Mouse (Mus musculus) CD8-positive naive resting alpha-beta T cell, adult 2 months (primary cell): Measurements from ENCODE around the gene Nutm1.
"Not testable (repeated sequence)": the region's sequence is repeated elsewhere in the genome, so short reads cannot be mapped to it uniquely, and the experiment has no call there.

Experiments used
- DNase-seq, 2 experiments: peaks; one replicate each; pipeline ENCODE4 v3.0.0; 2022; ENCODE audit warnings: low read depth in 2 of 2, low spot score in 2 of 2

Gene Nutm1

DNA sequence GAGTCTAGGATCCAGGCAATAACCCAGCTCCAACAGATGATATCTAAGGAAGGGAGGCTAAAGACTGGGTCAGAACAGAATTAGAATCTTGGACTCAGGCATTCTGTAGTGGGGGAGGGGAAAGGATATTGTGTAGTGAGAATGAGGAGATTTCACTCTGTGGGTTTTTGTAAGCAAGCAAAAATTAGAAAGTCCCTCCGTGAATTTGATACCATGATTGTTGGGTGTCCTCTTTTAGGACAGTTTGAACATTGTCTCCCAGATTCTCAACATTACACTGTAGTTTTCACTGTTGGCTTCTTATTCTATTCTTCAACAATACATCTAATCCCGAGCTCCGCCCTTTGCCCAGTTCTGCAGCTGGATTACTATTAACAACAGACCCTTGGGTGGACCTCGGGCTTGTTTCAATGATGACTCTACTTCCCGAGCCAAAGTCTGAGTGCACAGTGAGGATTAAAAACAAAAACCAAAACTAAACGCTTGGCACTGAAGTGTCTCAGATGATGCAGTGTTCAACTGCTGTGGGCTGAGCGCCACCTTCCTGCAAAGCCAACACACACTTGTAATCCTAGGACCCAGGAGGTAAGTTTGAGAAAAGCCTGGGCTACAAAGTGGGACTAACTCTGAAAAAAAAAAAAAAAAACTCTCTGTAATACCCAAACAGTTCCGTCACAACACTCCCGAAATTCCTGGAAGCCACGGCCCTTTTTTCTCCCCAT, at the start of gene Nutm1:
Gene Nutm1 (minus strand): TSS at position 51 of the 722 bp plus-strand sequence.
- no peak for DNase-seq

DNA sequence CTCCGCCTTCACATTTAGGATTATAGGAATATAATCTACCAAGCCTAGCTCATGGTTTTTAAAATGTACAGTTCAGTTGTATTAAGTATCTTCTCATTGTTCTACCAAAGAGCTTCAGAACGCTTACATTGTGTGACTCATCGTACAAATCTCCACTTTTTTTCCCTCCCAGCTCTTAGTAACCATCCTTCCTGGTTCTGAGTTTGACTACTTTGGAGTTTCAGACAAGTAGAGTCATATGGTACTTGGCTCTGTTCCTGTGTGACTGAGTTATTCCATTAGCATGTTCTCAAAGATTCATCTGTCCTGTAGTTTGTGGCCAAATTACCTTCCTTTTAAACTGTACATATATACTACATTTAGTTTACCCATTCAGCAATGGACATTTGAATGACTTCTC, 49.6 kb upstream of the Nutm1 start:
- DNase-seq = no peak

DNA sequence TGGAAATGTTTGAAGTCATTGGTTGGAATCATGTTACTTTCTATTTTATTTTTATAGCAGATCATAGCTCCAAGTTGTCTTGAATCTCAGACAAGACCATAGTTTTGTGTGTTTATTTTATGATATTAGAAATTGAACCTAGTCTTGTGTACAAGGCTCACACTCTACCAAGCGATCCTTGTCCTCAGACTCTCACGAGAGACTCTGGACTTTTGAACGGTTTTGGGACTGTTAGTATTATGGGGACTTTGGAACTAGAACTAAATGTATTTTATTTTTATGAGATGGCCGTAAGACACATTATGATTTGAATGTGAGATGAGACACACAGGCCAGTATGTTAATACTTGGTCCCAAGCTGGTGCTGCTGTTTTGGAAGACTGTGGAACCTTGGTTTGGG, 39.1 kb upstream of the Nutm1 start:
- no peak for DNase-seq

DNA sequence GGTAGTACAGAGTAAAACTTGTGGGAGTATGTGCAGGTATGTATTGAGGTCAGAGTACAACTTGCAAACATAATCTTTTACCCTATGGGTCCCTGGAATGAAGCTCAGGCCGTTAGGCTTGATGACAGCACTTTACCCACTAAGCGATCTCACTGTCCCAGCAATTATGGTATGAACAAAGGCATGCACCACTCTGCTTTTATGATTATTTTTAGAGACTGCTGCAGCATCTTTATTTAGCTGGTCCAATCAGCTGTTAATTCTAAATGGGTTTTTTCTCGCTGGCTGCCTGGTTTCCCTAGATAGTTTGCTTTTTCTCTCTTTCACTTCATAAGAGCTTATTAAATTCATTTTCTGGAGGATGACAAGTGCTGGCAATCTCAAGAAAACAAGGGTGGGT, 37.1 kb upstream of the Nutm1 start:
- no peak for DNase-seq

DNA sequence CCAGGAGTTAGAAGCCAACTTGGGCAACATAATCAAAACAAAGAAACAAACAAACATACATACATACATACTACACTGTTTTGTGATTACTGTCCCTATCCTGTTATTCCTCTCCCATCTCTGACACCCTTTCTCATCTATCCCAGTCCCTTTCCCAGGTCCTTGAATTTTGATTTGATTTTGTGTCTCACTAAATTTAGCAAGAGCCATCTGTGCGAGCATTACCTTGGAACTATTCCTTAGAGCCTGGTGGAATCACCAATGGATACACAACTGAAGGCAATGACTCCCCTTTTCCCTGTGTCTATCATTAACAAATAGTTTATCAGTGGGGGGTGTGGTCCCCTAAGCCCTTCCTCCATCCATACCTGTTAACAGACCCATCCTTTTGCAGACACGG, 33.7 kb upstream of the Nutm1 start:
- no peak for DNase-seq

DNA sequence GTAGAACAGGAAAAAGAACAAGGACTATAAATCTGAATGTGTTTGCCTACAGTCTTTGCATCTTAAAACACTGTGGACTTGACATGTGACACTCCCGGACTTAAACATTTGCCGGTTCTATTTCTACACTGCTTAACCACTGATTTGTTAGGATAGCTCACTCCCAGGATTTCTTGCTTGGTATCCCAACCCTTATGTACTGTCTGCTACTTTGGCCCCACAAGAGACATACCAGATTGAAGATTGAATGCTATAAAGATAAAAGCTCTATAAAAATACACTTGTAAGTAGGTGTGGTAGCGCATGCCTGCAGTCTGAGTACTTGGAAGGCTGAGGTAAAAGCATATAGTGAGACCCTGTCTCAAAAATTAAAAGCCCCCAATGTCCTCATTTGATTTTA, 30.4 kb upstream of the Nutm1 start:
- DNase-seq = no peak

DNA sequence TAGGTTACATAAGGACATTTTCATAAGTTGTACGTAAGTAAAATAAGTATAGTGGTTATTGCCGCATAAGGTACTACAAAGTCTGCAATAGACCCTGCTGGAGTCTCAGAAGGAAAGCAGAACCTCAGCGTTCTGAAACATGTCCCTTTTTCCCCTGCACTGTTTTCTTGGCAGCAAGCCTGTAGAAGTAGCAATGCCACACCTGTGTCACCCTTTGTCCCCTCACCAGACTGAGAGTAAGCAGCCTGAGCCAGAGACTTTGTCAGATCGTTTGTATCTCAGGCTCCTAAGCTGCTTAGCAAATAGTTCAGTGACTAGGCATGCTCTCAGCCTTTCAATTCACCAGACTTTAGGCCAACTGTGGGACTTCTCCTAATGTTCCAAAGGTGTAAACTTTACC, 28.0 kb upstream of the Nutm1 start:
- no peak for DNase-seq

DNA sequence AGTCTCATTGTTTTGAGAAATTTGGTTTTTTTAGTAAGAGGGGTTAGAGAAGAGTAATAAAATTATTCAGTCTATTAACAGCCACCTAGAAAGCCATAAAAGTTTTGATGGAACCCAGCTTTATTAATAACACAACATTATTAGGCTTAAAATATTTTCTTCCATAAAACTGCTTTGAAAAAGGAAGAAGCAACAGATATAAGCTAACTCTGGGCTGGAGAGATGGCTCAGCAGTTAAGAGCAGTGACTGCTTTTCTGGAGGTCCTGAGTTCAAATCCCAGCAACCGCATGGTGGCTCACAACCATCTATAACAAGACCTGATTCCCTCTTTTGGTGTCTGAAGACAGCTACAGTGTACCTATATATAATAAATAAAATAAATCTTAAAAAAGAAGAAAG, 27.0 kb upstream of the Nutm1 start:
- DNase-seq = not testable (repeated sequence)

DNA sequence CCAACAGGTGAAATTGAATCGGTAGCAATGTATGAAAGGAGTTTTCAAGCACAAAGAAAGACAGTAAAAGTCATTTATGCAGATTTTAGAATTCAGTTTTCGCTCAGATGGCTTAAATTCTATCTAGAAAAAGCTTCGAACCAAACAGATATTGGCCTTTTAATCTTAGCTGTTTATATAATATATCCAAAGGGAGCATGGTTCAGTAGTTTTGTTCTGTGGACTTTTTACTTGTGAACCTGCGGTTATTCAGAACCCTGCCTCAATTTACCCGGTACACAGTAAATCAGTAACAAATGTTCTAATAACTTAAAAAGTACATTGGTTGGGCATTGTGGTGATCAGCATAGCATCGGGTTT, 25.9 kb upstream of the Nutm1 start:
- DNase-seq = no peak

DNA sequence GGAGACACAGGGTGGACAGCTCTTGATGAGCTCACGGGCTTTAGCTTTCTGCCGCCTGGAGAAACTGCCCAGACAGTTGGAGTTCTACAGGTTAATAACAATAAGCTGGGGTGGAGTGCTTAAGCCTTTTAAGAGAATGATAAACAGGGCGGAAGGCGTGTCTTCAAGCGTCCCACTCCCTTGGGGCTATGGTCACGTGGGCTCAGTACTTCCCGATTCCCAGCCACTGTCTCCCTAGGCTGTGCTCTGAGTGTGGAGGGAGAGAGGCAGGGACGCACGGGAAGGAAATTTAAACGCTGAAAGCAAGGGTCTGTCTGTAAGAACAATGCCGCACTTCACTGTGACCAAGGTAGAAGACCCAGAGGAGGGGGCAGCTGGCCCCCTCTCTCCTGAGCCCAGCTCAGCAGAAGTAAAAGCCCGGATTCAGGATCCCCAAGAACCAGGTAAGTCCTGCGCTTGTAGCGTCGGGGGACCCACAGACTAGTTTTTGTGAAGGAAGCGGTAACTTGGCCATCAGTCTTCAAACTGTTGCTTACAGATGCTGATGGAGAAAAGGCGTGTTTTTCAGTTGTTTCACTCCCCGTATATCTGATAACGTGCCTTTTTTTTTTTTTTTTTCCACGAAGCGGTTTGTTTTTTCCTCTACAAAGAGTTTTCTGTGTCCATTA, 25.4 kb upstream of the Nutm1 start:
- DNase-seq = no peak

DNA sequence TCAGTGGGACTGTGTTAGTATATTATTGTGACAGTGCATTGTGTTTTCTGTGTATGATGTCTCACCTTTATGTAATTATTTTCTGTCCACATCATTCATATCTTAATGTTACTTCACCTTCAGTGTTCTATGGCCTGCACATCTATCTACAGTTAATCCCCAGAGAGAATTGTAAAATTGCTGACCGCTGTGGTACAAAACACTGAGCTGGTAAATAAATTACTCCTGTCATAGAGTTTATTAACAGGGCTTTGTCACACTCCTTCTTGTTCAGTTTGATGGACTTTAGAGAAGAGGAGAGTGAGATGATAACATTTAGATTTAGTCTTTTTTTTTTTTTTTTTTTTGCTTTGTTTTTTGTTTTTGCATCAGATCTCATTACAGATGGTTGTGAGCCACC, 23.8 kb upstream of the Nutm1 start:
- DNase-seq = no peak

DNA sequence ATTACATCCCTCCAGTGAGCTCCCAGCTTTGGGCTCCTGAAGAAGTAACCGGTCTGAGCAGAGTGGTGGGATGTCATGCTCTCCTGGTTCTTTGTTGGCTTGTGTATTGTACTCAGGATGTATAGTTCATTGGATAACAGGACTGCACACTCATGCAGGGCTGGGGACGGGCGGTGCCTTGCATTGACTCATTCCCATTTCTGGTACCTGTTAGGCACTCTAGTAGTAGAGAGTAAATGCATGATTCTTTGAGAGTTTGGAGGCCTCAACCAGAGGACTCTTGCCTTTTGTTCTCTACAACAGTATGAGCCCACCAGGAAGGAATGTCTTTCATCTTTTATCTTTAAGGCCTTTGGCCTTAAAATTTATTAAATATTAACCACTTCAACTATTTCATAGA, 17.8 kb upstream of the Nutm1 start:
- DNase-seq = no peak

DNA sequence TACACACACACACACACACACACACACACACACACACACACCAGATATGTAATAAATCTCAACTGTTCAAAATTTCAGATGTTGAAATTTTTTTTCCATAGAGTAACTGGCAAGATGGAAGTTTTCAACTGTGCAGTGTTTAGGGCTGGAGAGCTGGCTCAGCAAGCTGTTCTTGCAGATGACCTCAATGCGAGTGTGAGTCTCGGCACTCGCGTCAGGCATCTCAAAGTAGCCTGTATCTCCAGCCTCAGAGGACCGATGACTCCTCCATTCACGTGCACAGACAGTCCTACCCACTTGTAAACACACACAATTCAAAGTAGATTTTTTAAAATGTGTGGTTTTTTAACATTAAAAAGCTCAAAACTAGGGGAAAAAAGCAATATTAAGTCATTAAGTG, 14.4 kb upstream of the Nutm1 start:
- no peak for DNase-seq

DNA sequence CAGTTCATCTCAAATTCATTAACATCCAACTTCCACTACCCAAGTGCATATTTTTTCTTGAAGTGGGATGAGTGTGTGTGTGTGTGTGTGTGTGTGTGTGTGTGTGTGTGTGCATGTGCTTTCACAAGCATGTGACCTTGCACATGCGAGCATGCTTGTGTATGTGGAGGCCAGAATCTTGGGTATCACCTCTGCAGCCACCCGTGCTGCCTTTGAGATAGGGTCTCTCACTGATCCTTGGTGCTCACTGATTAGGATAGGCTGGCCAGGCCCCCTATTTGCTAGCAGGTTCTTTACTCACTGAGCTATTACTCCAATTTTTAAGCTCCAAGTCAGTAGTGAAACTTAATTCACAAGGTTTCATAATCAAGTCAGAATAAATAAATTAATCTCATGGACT, 13.8 kb upstream of the Nutm1 start:
- DNase-seq = no peak

DNA sequence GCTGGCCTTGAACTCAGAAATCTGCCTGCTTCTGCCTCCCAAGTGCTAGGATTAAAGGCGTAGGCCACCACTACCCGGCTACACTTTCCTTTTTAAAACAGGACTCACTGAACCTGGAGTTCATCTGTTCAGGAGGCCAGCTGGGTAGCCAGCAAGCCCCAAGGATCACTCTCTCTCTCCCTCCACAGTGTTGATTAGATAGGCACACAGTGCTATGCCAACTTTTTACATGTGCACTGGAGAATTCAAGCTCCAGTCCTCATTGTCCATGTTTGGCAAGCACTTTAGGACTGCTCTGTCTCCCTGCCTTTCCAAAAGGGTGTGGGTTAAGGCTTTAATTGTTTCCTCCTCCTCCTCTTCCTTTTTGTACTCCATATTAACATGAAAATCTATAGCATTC, 10.9 kb upstream of the Nutm1 start:
- DNase-seq = no peak

DNA sequence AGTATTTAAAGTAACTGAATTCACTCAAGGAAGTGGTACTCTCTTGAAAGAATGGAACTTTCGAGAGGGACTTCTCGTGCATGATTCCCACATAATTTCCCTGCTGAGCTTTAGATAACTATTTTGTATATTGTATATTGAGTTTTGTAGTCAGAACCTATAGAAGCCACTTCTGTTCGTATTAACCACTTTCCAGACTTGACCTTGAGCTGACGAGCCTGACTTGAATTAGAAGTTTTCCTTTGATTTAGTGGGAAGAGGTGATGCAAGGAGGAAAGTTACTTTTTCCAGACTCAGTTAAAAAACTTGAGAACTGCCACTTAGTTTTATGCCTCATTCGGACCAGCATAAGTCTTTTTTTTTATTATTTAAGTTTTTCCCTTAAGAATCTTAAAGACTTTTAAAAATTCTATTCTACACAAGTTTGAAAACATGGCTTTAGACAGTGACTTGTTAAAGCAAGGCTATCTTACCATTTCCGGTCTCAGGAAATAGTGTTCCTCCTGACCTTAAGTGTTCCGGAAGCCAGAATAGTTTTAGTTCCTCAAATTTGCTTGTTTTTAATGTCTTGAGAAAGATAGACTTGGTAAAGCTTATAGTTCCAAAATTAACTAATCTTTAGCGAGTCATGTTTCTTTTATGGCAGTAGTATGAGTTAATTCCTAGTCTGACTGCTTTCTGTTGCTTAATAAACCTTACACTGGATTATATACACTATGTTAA, 8.6 kb upstream of the Nutm1 start:
- no peak for DNase-seq

DNA sequence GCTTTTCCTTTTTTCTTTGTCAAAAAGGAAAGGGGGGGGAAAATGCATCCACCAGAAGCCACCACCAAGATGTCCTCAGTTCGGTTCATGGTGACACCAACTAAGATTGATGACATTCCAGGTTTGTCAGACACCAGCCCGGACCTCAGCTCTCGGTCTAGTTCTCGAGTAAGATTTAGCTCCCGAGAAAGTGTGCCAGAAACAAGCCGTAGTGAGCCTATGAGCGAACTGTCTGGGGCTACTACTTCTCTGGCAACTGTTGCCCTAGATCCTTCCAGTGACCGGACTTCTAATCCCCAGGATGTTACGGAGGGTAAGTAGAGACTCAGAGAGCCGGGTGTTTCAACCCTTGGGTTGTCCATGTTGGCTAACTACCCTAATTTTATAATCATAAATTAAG, 7.7 kb upstream of the Nutm1 start:
- DNase-seq = no peak

DNA sequence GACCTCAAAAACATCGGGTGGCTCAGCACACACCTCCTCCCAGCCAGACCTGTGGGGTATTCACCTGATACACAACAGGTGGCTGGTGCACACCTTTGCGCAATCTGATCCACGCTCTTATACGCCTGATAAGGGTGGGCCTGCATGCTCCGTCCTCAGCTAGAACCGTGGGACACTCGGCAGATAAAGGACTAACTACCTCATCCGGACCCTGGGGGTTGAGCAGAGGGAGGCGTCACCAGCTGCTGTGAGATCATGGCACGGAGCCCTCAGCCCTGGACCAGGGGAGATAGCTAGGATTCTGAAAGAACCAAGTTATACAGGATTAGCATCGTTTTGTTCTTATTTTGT, 7.1 kb upstream of the Nutm1 start, which contains the start of gene Gm21985:
Gene Gm21985 (plus strand): TSS at position 73 of the 351 bp plus-strand sequence.
- no peak for DNase-seq

DNA sequence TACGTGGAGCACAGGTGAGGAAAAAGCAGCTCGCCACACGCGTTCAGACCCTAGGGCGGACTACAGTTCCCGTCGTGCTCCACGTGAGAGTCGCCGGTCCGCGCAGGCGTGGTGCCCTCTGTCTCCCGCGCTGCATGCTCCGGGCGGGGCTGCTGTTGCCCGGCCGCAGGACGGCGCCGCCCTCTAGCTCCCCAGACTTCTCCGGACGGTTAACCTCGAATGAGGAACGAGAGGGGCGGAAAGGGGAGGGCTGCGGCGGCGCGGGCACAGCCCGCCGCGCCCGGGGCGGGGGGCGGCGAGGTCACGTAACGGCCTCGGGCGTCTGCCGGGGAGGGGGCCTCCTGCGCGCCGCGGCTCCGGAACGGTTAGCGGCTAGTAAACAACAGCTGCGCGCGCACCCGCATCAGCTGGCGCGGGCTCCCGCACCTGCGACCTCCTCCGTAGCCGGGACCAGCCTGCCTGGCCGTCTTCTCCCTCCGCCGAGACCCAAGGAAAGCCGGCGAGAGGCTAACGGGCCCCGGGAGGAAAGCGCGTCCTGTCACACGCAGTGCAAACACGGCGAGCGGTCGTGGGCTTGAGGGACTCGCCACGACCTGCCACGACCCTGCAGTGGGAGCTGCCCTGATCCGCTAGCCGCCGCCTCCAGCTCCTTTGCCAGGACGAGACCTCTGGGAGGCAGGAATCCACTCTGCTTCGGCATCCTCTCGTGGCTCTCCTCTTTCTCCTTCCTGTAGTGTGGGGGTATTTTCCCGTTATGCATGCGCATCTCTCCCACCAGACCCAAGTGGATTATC, 6.6 kb upstream of the Nutm1 start, which contains the start of gene Slc12a6:
Gene Slc12a6 (plus strand): TSS at position 378 of the 794 bp plus-strand sequence.
- peak; percentile 84 to 85 for DNase-seq

DNA sequence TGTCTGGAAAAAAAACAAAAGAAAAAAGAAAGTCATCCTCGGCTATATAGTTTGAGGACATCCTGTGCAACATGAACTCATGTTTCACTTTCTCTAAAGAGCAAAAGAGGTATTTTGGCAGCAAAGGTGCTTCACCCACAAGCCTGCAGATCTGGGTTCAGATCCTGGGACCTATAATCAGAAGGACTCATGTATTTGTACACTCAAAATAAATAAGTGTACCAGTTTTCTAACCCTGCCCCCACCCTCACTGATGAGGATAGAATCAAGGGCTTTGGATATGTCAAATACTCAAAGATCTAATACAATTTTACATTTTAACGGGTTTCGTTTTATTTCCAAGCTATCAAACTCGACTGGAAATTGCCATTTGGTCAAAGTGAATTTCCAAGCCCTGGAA, 5.3 kb upstream of the Nutm1 start:
- DNase-seq = no peak

DNA sequence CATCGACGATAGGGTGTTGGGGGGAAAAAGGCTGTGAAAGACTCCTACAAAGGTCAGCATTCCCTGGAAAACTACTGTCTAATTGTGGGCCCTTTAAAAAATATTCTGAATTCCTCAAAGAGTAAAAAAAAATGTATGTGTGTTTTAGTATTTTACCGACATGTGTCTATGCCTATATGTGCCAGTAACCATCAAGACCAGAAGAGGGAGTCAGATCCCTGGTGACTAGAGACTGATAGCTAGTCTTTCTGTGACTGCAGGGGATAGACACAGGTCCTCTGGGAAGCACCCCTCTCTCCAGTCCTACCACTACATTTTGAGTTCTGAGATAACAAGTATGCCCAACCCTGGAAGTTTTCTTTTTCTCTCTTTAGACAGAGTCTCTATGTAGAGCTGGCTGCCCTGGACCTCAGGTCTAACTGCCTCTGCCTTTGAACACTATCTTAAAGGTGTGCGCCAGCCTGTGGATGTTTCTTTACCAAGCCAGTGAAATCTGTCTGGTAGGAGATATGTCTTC, 3.7 kb upstream of the Nutm1 start:
- DNase-seq = no peak
